Mouse (Mus musculus): ENCODE results near the gene Adsl. TPM values are rescaled to one million over a fixed set of nuclear protein-coding genes. Genes with fewer than 3 reads are reported as not detected.

The Adsl gene
- polyA plus RNA-seq, 1 experiment from 2014 or later, result 99.5 TPM

DNA sequence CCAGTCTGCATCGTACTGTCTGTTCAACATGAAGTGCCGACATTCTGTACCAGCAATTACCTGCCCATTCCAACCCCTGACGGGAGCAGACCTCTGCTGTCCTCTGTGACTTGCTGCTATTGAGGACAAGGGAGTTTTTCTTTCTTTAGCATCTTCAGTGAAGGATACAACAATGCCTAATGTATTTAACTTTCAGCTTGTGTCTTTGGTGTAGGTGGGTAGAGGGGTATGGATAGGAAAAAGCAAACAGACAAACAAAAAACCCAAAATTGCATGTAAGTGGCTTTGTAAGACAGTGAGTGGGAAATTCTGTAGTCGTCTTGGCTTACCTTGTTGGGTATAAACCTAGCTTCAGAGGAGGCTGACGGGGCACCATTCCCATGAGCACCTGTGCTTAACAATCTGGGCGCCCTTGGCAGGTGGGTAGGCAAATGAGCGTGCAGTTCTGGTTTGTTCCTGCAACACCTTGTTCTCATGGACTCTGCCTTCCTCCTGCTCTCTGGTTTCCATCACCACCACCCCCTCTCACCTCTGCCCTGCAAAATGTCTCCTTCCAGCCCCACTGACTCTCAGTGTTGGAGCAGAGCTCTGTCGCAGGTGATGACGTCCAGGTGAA, 16.8 kb upstream of the Adsl start:
- WGBS, result 81% methylated on average over 9 of the region's 9 CpGs
- ATAC-seq (ENCODE audit: low read depth) (no peak), DNase-seq (ENCODE audit: low spot score) (peak; percentile 18)
- H3K4me1 ChIP-seq (ENCODE audit: control insufficient read depth, insufficient read depth, low read length), result no peaks in the 10 kb centered on the region
- H3K4me3 ChIP-seq (ENCODE audit: low read depth, low read length), result no peak overlapping the region
- H3K27me3 ChIP-seq (replicated peaks; ENCODE audit: control insufficient read depth, insufficient read depth, low read length), result no peaks in the 10 kb centered on the region
- no peak overlapping the region for H3K4me2 ChIP-seq (ENCODE audit: low read depth, low read length)
- H3K9me3 ChIP-seq (ENCODE audit: control insufficient read depth, low read length), result no peaks in the 10 kb centered on the region
- H3K27ac ChIP-seq (replicated peaks; ENCODE audit: low read depth, low read length), result no peak overlapping the region
- no peak overlapping the region for H3K9ac ChIP-seq (ENCODE audit: low read depth, low read length)
- H3K36me3 ChIP-seq (ENCODE audit: control insufficient read depth, insufficient read depth, low read length), result peaks cover 52% of the 10 kb centered on the region

DNA sequence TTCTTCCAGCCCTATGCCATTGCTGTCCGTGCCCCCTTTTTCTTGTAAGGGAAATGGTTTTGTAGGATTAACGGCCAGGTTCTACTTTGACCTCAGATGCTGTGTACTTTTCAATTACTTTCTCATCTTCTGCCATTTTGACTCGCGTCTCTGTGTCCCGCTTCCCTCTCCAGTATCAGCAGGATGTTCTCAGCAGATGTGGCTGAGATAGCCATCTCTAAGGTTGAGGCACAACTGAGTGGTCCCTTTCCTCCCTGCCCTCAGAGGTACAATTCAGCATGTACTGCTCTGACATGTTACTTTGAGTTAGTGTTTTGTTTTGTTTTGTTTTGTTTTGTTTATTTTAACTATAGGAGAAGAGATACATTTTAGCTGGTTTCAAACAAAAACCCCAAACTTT, 13.4 kb upstream of the Adsl start:
- H3K9ac ChIP-seq (ENCODE audit: low read depth, low read length), result no peak overlapping the region
- WGBS, result 90% methylated on average over 5 of the region's 5 CpGs
- H3K4me1 ChIP-seq (ENCODE audit: control insufficient read depth, insufficient read depth, low read length), result no peaks in the 10 kb centered on the region
- no peaks in the 10 kb centered on the region for H3K27me3 ChIP-seq (replicated peaks; ENCODE audit: control insufficient read depth, insufficient read depth, low read length)
- H3K27ac ChIP-seq (replicated peaks; ENCODE audit: low read depth, low read length), result no peak overlapping the region
- H3K9me3 ChIP-seq (ENCODE audit: control insufficient read depth, low read length), result no peaks in the 10 kb centered on the region
- no peak for DNase-seq (ENCODE audit: low spot score)
- H3K36me3 ChIP-seq (ENCODE audit: control insufficient read depth, insufficient read depth, low read length), result peaks cover 27% of the 10 kb centered on the region
- ATAC-seq (ENCODE audit: low read depth), result no peak
- H3K4me2 ChIP-seq (ENCODE audit: low read depth, low read length), result no peak overlapping the region
- H3K4me3 ChIP-seq (ENCODE audit: low read depth, low read length), result no peak overlapping the region

DNA sequence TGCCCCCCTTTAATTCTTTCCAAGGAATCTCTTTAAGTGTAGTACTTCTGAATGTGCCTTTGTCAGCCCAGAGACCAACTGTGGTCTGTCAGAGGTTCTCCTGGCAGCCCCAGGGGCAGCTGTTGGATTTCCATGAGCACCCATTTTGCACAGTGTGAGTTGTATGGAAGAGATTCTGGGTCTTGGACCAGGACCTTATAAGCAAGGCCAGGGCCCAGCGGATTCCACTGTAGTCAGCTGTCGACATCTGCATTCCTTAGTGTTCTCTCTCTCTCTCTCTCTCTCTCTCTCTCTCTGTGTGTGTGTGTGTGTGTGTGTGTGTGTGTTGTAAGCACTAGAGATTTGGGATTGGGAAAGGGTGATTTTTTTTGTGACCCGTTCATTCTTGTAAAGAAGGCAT, 11.6 kb upstream of the Adsl start:
- 43% methylated on average over 3 of the region's 3 CpGs for WGBS
- peaks cover 25% of the 10 kb centered on the region for H3K36me3 ChIP-seq (ENCODE audit: control insufficient read depth, insufficient read depth, low read length)
- peak; percentile 20 for DNase-seq (ENCODE audit: low spot score)
- ATAC-seq (ENCODE audit: low read depth), result no peak
- H3K4me3 ChIP-seq (ENCODE audit: low read depth, low read length), result no peak overlapping the region
- H3K9me3 ChIP-seq (ENCODE audit: control insufficient read depth, low read length), result no peaks in the 10 kb centered on the region
- H3K4me1 ChIP-seq (ENCODE audit: control insufficient read depth, insufficient read depth, low read length), result no peaks in the 10 kb centered on the region
- H3K4me2 ChIP-seq (ENCODE audit: low read depth, low read length), result no peak overlapping the region
- no peaks in the 10 kb centered on the region for H3K27me3 ChIP-seq (replicated peaks; ENCODE audit: control insufficient read depth, insufficient read depth, low read length)
- no peak overlapping the region for H3K9ac ChIP-seq (ENCODE audit: low read depth, low read length)
- H3K27ac ChIP-seq (replicated peaks; ENCODE audit: low read depth, low read length), result no peak overlapping the region; the same call in 1 of the 2 replicates

DNA sequence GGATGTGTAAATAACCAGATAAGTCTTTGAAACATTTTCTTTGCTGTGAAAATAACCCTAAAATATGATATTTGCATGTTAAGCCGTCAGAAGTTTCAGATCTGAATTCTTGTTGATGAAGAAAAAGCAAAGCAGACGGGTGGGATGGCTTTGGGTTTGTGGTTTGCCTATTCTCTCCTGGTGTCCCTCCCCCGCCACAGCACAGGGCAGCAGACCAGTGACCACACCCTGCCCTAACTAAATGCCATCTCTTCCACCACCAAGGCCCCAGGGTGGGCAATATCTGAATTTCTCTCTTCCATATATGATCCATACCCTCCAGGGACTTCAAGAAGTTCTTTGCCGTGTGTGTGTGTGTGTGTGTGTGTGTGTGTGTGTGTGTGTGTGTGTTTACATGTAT, 9.7 kb upstream of the Adsl start:
- WGBS, result 81% methylated on average over 4 of the region's 4 CpGs

DNA sequence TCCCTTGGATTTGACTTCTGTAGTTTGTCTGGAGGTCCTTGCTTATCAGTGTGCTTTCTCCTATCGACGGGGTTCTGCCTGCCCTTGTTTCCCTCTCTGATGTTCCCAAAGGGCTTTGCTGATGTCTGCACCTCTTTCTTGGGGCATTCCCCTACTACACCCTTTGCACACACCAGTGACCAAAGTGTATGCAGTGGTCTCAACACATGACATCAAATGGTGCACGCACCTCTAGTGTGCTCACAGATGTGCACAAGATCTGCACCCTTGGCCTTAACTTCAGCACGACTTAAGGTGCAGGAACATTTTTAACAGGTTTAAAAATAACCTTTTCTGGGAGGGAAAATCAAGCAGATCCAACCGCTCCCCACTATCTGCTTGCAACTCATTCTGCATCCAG, 8.9 kb upstream of the Adsl start:
- ATAC-seq (ENCODE audit: low read depth) (no peak), DNase-seq (ENCODE audit: low spot score) (no peak)
- no peaks in the 10 kb centered on the region for H3K9me3 ChIP-seq (ENCODE audit: control insufficient read depth, low read length)
- peaks cover 11% of the 10 kb centered on the region for H3K36me3 ChIP-seq (ENCODE audit: control insufficient read depth, insufficient read depth, low read length)
- H3K27ac ChIP-seq (replicated peaks; ENCODE audit: low read depth, low read length), result no peak overlapping the region
- H3K4me2 ChIP-seq (ENCODE audit: low read depth, low read length), result no peak overlapping the region
- H3K4me1 ChIP-seq (ENCODE audit: control insufficient read depth, insufficient read depth, low read length), result no peaks in the 10 kb centered on the region
- no peak overlapping the region for H3K9ac ChIP-seq (ENCODE audit: low read depth, low read length)
- H3K4me3 ChIP-seq (ENCODE audit: low read depth, low read length), result no peak overlapping the region
- H3K27me3 ChIP-seq (replicated peaks; ENCODE audit: control insufficient read depth, insufficient read depth, low read length), result no peaks in the 10 kb centered on the region
- 80% methylated on average over 5 of the region's 5 CpGs for WGBS

More for the DNA sequence above, 9.7 kb upstream of the Adsl start:
- DNase-seq (ENCODE audit: low spot score) (no peak), ATAC-seq (ENCODE audit: low read depth) (no peak)
- no peaks in the 10 kb centered on the region for H3K9me3 ChIP-seq (ENCODE audit: control insufficient read depth, low read length)
- no peaks in the 10 kb centered on the region for H3K27me3 ChIP-seq (replicated peaks; ENCODE audit: control insufficient read depth, insufficient read depth, low read length)
- no peaks in the 10 kb centered on the region for H3K4me1 ChIP-seq (ENCODE audit: control insufficient read depth, insufficient read depth, low read length)
- H3K9ac ChIP-seq (ENCODE audit: low read depth, low read length), result no peak overlapping the region
- no peak overlapping the region for H3K27ac ChIP-seq (replicated peaks; ENCODE audit: low read depth, low read length)
- no peak overlapping the region for H3K4me2 ChIP-seq (ENCODE audit: low read depth, low read length)
- H3K4me3 ChIP-seq (ENCODE audit: low read depth, low read length), result no peak overlapping the region
- peaks cover 11% of the 10 kb centered on the region for H3K36me3 ChIP-seq (ENCODE audit: control insufficient read depth, insufficient read depth, low read length)

DNA sequence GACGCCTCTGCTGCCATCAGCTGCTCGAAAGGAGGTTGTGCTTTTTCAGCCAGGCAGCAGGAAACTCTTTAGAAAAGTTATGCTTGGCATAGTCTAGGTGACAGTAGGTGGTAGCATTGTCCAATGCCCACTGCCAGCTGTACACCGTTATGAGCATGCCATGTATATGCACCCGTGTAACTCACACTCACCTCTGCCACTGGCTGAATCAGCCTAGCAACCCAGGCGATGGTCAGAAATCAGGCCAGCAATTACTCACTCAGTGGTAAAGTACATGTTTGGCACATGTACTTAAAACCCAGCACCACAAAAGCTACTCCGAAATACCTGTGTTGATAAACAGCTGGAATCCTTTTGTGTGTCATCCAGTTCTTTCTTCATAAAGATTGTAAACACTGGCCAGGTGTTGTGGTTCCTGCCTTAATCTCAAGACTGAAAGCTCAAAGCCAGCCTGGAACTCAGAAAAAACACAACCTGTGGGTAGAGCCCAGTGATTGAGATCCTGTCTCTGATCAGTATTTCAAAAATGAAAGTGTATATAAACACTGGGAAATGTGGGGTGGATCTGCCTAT, 6.7 kb upstream of the Adsl start:
- DNase-seq (ENCODE audit: low spot score) (no peak), ATAC-seq (ENCODE audit: low read depth) (no peak)
- 91% methylated on average over 6 of the region's 6 CpGs for WGBS
- no peaks in the 10 kb centered on the region for H3K27me3 ChIP-seq (replicated peaks; ENCODE audit: control insufficient read depth, insufficient read depth, low read length)
- H3K36me3 ChIP-seq (ENCODE audit: control insufficient read depth, insufficient read depth, low read length), result peaks cover 9% of the 10 kb centered on the region; the same call in 1 of the 2 replicates
- H3K27ac ChIP-seq (replicated peaks; ENCODE audit: low read depth, low read length), result no peak overlapping the region
- H3K4me3 ChIP-seq (ENCODE audit: low read depth, low read length), result no peak overlapping the region
- no peak overlapping the region for H3K9ac ChIP-seq (ENCODE audit: low read depth, low read length)
- H3K4me2 ChIP-seq (ENCODE audit: low read depth, low read length), result no peak overlapping the region
- no peaks in the 10 kb centered on the region for H3K4me1 ChIP-seq (ENCODE audit: control insufficient read depth, insufficient read depth, low read length)
- no peaks in the 10 kb centered on the region for H3K9me3 ChIP-seq (ENCODE audit: control insufficient read depth, low read length)

DNA sequence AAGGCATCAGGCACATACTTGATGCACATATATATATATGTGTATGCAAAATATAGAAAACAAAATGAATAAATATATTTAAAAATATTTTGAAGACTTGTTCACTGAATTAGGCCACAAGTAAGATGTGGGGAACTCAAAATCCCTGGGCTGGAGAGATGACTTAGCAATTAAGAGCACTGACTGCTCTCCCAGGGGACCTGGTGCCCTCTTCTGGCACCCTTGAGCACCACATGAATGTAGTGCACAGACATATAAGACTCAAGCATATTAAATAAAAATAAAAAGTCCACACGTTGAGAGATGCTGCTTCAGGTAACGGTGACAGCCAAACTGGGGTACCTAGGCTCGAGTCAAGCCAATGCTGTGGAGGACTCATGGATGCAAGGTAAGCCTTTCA, 2.4 kb upstream of the Adsl start:
- H3K36me3 ChIP-seq (ENCODE audit: control insufficient read depth, insufficient read depth, low read length), result peaks cover 7% of the 10 kb centered on the region; the same call in 1 of the 2 replicates
- no peak overlapping the region for H3K4me2 ChIP-seq (ENCODE audit: low read depth, low read length)
- ATAC-seq (ENCODE audit: low read depth) (no peak), DNase-seq (ENCODE audit: low spot score) (peak; percentile 58)
- H3K9me3 ChIP-seq (ENCODE audit: control insufficient read depth, low read length), result no peaks in the 10 kb centered on the region
- no peak overlapping the region for H3K27ac ChIP-seq (replicated peaks; ENCODE audit: low read depth, low read length)
- no peaks in the 10 kb centered on the region for H3K27me3 ChIP-seq (replicated peaks; ENCODE audit: control insufficient read depth, insufficient read depth, low read length)
- 58% methylated on average over 3 of the region's 3 CpGs for whole genome bisulfite sequencing
- H3K4me1 ChIP-seq (ENCODE audit: control insufficient read depth, insufficient read depth, low read length), result peaks cover 7% of the 10 kb centered on the region; the same call in 1 of the 2 replicates
- no peak overlapping the region for H3K9ac ChIP-seq (ENCODE audit: low read depth, low read length)
- H3K4me3 ChIP-seq (ENCODE audit: low read depth, low read length), result no peak overlapping the region

DNA sequence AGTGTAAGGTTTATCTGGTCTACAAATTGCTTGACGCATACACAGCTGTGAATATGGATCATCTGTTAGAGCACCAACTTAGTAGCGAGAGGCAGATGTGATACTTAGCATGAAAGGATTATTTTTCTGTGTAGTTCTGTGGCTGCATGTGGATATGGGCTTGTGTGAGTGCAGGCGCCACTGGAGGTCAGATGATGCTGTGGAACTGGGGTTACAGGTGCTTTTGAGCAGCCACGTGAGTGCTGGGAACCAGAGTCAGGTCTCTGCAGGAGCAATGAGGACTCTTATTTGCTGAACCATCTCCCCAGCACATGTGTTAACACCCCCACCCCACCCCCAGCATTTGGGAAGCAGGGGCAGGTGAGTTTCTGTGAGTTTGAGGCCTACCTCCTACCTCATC, 1.1 kb downstream of the Adsl start:
- ATAC-seq (ENCODE audit: low read depth) (no peak), DNase-seq (ENCODE audit: low spot score) (no peak)
- H3K4me3 ChIP-seq (ENCODE audit: low read depth, low read length), result peak overlapping the region; percentile 60
- H3K4me2 ChIP-seq (ENCODE audit: low read depth, low read length), result peak overlapping the region; percentile 76
- H3K4me1 ChIP-seq (ENCODE audit: control insufficient read depth, insufficient read depth, low read length), result peaks cover 7% of the 10 kb centered on the region; the same call in 1 of the 2 replicates
- H3K27ac ChIP-seq (replicated peaks; ENCODE audit: low read depth, low read length), result no peak overlapping the region
- 51% methylated on average over 4 of the region's 4 CpGs for WGBS
- peak overlapping the region; percentile 66 for H3K9ac ChIP-seq (ENCODE audit: low read depth, low read length)
- peaks cover 30% of the 10 kb centered on the region for H3K36me3 ChIP-seq (ENCODE audit: control insufficient read depth, insufficient read depth, low read length)
- H3K9me3 ChIP-seq (ENCODE audit: control insufficient read depth, low read length), result no peaks in the 10 kb centered on the region
- H3K27me3 ChIP-seq (replicated peaks; ENCODE audit: control insufficient read depth, insufficient read depth, low read length), result no peaks in the 10 kb centered on the region

DNA sequence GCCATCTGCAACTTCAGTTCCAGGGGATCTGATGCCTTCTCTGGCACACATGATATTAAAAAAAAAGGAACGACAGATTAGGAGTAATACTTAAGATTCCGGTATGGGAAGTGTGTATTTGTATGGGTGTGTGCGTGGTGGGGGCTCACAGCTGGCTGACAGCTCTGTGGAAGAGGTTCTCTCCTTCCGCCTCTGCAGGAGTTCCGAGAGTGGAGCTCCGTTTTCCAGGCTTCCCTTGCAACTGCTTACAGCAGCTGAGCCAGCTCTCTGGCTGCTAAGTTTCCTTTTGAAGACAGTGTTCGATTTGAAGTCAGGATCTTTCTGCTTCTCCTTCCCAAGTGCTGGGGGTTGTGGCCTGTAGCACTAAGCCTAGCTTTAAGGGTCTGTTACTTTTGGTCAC, 1.8 kb downstream of the Adsl start:
- DNase-seq (ENCODE audit: low spot score) (no peak), ATAC-seq (ENCODE audit: low read depth) (no peak)
- WGBS, result 88% methylated on average over 7 of the region's 7 CpGs
- Histone ChIP-seq H3K4me2 (ENCODE audit: low read depth, low read length) (peak overlapping the region; percentile 76), H3K9me3 (ENCODE audit: control insufficient read depth, low read length) (no peaks in the 10 kb centered on the region), H3K9ac (ENCODE audit: low read depth, low read length) (no peak overlapping the region), H3K4me3 (ENCODE audit: low read depth, low read length) (no peak overlapping the region), H3K27ac (replicated peaks; ENCODE audit: low read depth, low read length) (no peak overlapping the region), H3K36me3 (ENCODE audit: control insufficient read depth, insufficient read depth, low read length) (peaks cover 36% of the 10 kb centered on the region), H3K27me3 (replicated peaks; ENCODE audit: control insufficient read depth, insufficient read depth, low read length) (no peaks in the 10 kb centered on the region), H3K4me1 (ENCODE audit: control insufficient read depth, insufficient read depth, low read length) (peaks cover 7% of the 10 kb centered on the region; the same call in 1 of the 2 replicates)

Data from embryonic facial prominence, embryonic 14.5 days (tissue).